10 mouse cellular contexts compared by ENCODE assay signal in the genomic region with DNA sequence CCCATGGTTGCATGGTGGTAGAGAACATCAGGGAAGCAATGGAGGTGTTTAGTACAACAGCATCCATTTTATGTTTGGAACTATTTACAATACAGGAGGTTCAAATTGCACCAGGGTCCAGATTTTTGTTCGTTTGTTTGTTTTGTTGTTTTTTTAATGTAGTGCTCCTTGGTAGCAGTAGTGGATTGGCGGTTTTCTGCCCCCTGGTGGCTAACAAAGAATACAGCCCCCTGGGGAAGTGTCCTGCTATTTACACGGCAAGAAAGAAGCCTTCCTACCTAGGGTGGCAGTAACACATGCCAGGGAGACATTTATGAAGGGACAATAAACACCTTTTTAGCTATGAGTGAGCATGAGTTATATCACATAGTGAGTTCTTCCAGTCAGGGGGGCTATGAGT. TPM values are rescaled to one million over a fixed set of nuclear protein-coding genes. Genes with fewer than 3 reads are reported as not detected.
DNase-seq lines count a peak whose midpoint lies in the region; ATAC-seq and TF ChIP-seq lines count a peak whose summit lies in the region.
"Had no signal": no experiment of that assay in that cellular context is flagged by ENCODE, and none has a peak within 500 bp of the region (broad histone marks: within the 10 kb centered on the region; RNA-seq: fewer than 3 reads in every experiment).

No protein-coding gene starts in this region.

- no peak overlapping the region for H3K4me2 ChIP-seq in forebrain, embryonic 12.5 days
- H3K4me2 ChIP-seq: midbrain, embryonic 12.5 days; stomach, embryonic 15.5 days had no signal

- DNase-seq in kidney, postnatal 36 days: peak; percentile 36 to 72
- no peak for DNase-seq in kidney, adult 11 months
- peak; percentile 5 for DNase-seq in G1E (ENCODE audit: low spot score)
- peak; percentile 50 for DNase-seq in retina, embryonic 14.5 days (ENCODE audit: low spot score)
- DNase-seq in cerebellum, postnatal 36 days: no peak

- 39% methylated on average over 3 of the region's 3 CpGs for WGBS in forebrain, embryonic 12.5 days

- no peaks in the 10 kb centered on the region for H3K4me1 ChIP-seq in G1E (ENCODE audit: insufficient read depth, low read depth, low read length)
- H3K4me1 ChIP-seq in bone marrow macrophage, adult 2 months (ENCODE audit: control insufficient read depth, insufficient read depth, low read length): no peaks in the 10 kb centered on the region
- peaks cover 28% of the 10 kb centered on the region for H3K4me1 ChIP-seq in forebrain, embryonic 12.5 days

- H3K36me3 ChIP-seq in G1E (replicated peaks): no peaks in the 10 kb centered on the region
- H3K36me3 ChIP-seq in forebrain, embryonic 12.5 days (replicated peaks): no peaks in the 10 kb centered on the region
- H3K36me3 ChIP-seq: midbrain, embryonic 12.5 days; stomach, embryonic 15.5 days had no signal

- TF ChIP-seq POLR2A in bone marrow macrophage, adult 2 months (IDR thresholded peaks at IDR 0.05; ENCODE audit: borderline replicate concordance, low read depth, low read length): no peak

- H3K27me3 ChIP-seq in G1E (ENCODE audit: insufficient read depth, low read length): peaks cover 9% of the 10 kb centered on the region; the same call in 1 of the 2 replicates
- H3K27me3 ChIP-seq in forebrain, embryonic 12.5 days: peaks cover 47% of the 10 kb centered on the region

- no peak for TF ChIP-seq CTCF in G1E (IDR thresholded peaks at IDR 0.05; ENCODE audit: low read depth, low read length)
- TF ChIP-seq CTCF in bone marrow macrophage, adult 2 months (IDR thresholded peaks at IDR 0.05; ENCODE audit: low read depth, low read length): peak; percentile 27; the same call in 1 of the 2 replicates

- H3K9me3 ChIP-seq in G1E (replicated peaks): no peaks in the 10 kb centered on the region
- H3K9me3 ChIP-seq in forebrain, embryonic 12.5 days: no peaks in the 10 kb centered on the region
- H3K9me3 ChIP-seq: midbrain, embryonic 12.5 days; stomach, embryonic 15.5 days had no signal

- no peak overlapping the region for H3K9ac ChIP-seq in forebrain, embryonic 12.5 days
- H3K9ac ChIP-seq: midbrain, embryonic 12.5 days; stomach, embryonic 15.5 days had no signal

- no peak overlapping the region for H3K4me3 ChIP-seq in G1E (ENCODE audit: low read depth, low read length)
- H3K4me3 ChIP-seq in bone marrow macrophage, adult 2 months (ENCODE audit: insufficient read depth, low read length): no peak overlapping the region
- H3K4me3 ChIP-seq in forebrain, embryonic 12.5 days (replicated peaks): no peak overlapping the region
- H3K4me3 ChIP-seq: erythroblast, embryonic 14.5 days; midbrain, embryonic 12.5 days; stomach, embryonic 15.5 days had no signal

- ATAC-seq in G1E (ENCODE audit: extremely low read depth, insufficient number of reproducible peaks, low FRiP score, poor library complexity, severe bottlenecking): no peak
- ATAC-seq in forebrain, embryonic 12.5 days (ENCODE audit: low FRiP score): no peak

- no peak overlapping the region for H3K27ac ChIP-seq in bone marrow macrophage, adult 2 months (ENCODE audit: insufficient read depth, low read depth, low read length)
- H3K27ac ChIP-seq in forebrain, embryonic 12.5 days: no peak overlapping the region
- H3K27ac ChIP-seq: midbrain, embryonic 12.5 days; stomach, embryonic 15.5 days had no signal

RNA-seq across cellular contexts. Expression of gene Fam107a, which starts 3.3 kb away (rescaled TPM):
- total RNA-seq in G1E (2014; fragmentation: Nextera tagmentation): not detected in 2 replicates
- 0.05 and 0.06 TPM in 2 replicates for total RNA-seq in G1E (2017)
- polyA plus RNA-seq in G1E (2012): not detected in 2 replicates
- polyA plus RNA-seq in bone marrow macrophage, adult 2 months (2012; ENCODE audit: insufficient read depth, insufficient read length, missing spikeins): not detected in 2 replicates
- polyA plus RNA-seq in forebrain, embryonic 12.5 days (2016; fragmentation: Nextera tagmentation; extraction: Ambion mirVana): 0.43 and 0.60 TPM in 2 replicates
- polyA plus RNA-seq: erythroblast, embryonic 14.5 days had no signal

RNA-seq across cellular contexts. Expression of gene Acox2, which starts 55.4 kb away (rescaled TPM):
- total RNA-seq in G1E (2014; fragmentation: Nextera tagmentation) (not detected in 2 replicates), G1E (2017) (not detected in 2 replicates)
- not detected in 2 replicates for polyA plus RNA-seq in G1E (2012)
- not detected in 2 replicates for polyA plus RNA-seq in bone marrow macrophage, adult 2 months (2012; ENCODE audit: insufficient read depth, insufficient read length, missing spikeins)
- polyA plus RNA-seq in forebrain, embryonic 12.5 days (2016; fragmentation: Nextera tagmentation; extraction: Ambion mirVana): 0.21 TPM in 1 of 2 replicates, not detected in the other
- polyA plus RNA-seq: erythroblast, embryonic 14.5 days; midbrain, embryonic 12.5 days had no signal

Comparison
In these comparisons a context has a peak if more than half of its experiments do, and no peak if none do; other contexts are left out.
1. DNase-seq: peak in kidney, postnatal 36 days (2 of 2), G1E (single experiment) and retina, embryonic 14.5 days (single experiment); none in kidney, adult 11 months (single experiment) and cerebellum, postnatal 36 days (0 of 2).